Mouse (Mus musculus): ENCODE measurements around the gene Kcng4.

GRCm38 (mm10) chr8:119644429-119644960, 9.0 kb upstream of the Kcng4 start:
- no peak for TF ChIP-seq CTCF (IDR thresholded peaks at IDR 0.05; ENCODE audit: insufficient read depth, low read length)
- TF ChIP-seq POLR2A (IDR thresholded peaks at IDR 0.05; ENCODE audit: borderline replicate concordance, extremely low read depth, low read depth, low read length): no peak
